Mouse (Mus musculus) embryonic fibroblast, embryonic 13.5 days (primary cell): ENCODE measurements around the gene Psmd8. TPM values are rescaled to one million over a fixed set of nuclear protein-coding genes. Genes with fewer than 3 reads are reported as not detected.
"Not testable (repeated sequence)": the region's sequence is repeated elsewhere in the genome, so short reads cannot be mapped to it uniquely, and the experiment has no call there.

Experiments
- H3K27ac ChIP-seq: 2 replicates; pipeline ENCODE4 v1.5.1; 2012; ENCODE audit warnings: low read length, control low read depth, inconsistent platforms; ENCODE audit not compliant: insufficient read depth
- H3K4me1 ChIP-seq: 2 replicates; pipeline ENCODE4 v1.6.1; 2011; ENCODE audit warnings: low read length; ENCODE audit not compliant: control insufficient read depth, insufficient read depth
- H3K4me3 ChIP-seq: 2 replicates; pipeline ENCODE4 v1.5.1; 2011; ENCODE audit warnings: mild to moderate bottlenecking, control low read depth, low read length; ENCODE audit not compliant: insufficient read depth
- CTCF ChIP-seq: IDR thresholded peaks from 2 replicates; pipeline ENCODE4 v1.5.1; 2011; ENCODE audit warnings: mild to moderate bottlenecking, control low read depth, low read length, moderate library complexity, borderline replicate concordance; ENCODE audit not compliant: insufficient read depth
- POLR2A ChIP-seq: IDR thresholded peaks from 2 replicates; pipeline ENCODE4 v1.6.1; 2011; ENCODE audit warnings: low read depth, mild to moderate bottlenecking, control low read depth, low read length, moderate library complexity
- polyA plus RNA-seq: library from polyadenylated mRNA; stranded (reverse); fragments of >200 nt; gene quantifications from 2 replicates; pipeline ENCODE4 v1.2.4, GENCODE M21; 2011; ENCODE audit warnings: low read depth; ENCODE audit not compliant: missing spikeins, insufficient read length

Psmd8 gene
- polyA plus RNA-seq, 1 experiment = 374 TPM

- Histone ChIP-seq H3K4me1 (no peaks in the 10 kb centered on the region), H3K27ac (peak overlapping the region; percentile 3), H3K4me3 (peak overlapping the region; percentile 3)
- peak; percentile 68 for TF ChIP-seq POLR2A
- TF ChIP-seq CTCF = no peak
Measured at GRCm38 (mm10) chr7:29211415-29212198, 31.1 kb upstream of the Psmd8 start.

- peak overlapping the region; percentile 3 for H3K27ac ChIP-seq
- not testable (repeated sequence) for H3K4me3 ChIP-seq, H3K4me1 ChIP-seq
Measured at GRCm38 (mm10) chr7:29211013-29211412, 30.5 kb upstream of the Psmd8 start.

GRCm38 (mm10) chr7:29202577-29202976 is 22.1 kb upstream of the Psmd8 start:
- Histone ChIP-seq H3K4me1 (no peaks in the 10 kb centered on the region), H3K27ac (no peak overlapping the region), H3K4me3 (no peak overlapping the region)
- no peak for TF ChIP-seq POLR2A
- TF ChIP-seq CTCF = no peak

GRCm38 (mm10) chr7:29194230-29194629 is 13.7 kb upstream of the Psmd8 start:
- H3K4me1 ChIP-seq, H3K4me3 ChIP-seq, H3K27ac ChIP-seq: not testable (repeated sequence)

- H3K4me1 ChIP-seq, H3K27ac ChIP-seq, H3K4me3 ChIP-seq: not testable (repeated sequence)
Measured at GRCm38 (mm10) chr7:29181323-29181722, 822 bp upstream of the Psmd8 start.

- H3K4me3 ChIP-seq = no peak overlapping the region
- H3K4me1 ChIP-seq = peaks cover 8% of the 10 kb centered on the region; the same call in 1 of the 2 replicates
- no peak overlapping the region for H3K27ac ChIP-seq
- TF ChIP-seq POLR2A (no peak), CTCF (no peak)
Measured at GRCm38 (mm10) chr7:29180854-29181236, 344 bp upstream of the Psmd8 start.

- Histone ChIP-seq H3K4me1 (peaks cover 8% of the 10 kb centered on the region; the same call in 1 of the 2 replicates), H3K4me3 (peak overlapping the region; percentile 99), H3K27ac (peak overlapping the region; percentile 87)
- TF ChIP-seq CTCF (no peak), POLR2A (peak; percentile 58; the same call in 1 of the 2 replicates)
Measured at GRCm38 (mm10) chr7:29179323-29179722, 1.2 kb downstream of the Psmd8 start.

- no peak for TF ChIP-seq POLR2A
- no peak for TF ChIP-seq CTCF
- H3K4me3 ChIP-seq = peak overlapping the region; percentile 99
Measured at GRCm38 (mm10) chr7:29178106-29178505, 2.4 kb downstream of the Psmd8 start.

GRCm38 (mm10) chr7:29172390-29173016 is 8.0 kb downstream of the Psmd8 start:
- H3K4me1 ChIP-seq = peaks cover 3% of the 10 kb centered on the region
- no peak overlapping the region for H3K27ac ChIP-seq
- no peak overlapping the region for H3K4me3 ChIP-seq
- no peak for TF ChIP-seq CTCF
- TF ChIP-seq POLR2A = no peak

More at GRCm38 (mm10) chr7:29178106-29178505, 2.4 kb downstream of the Psmd8 start:
- Histone ChIP-seq H3K27ac (no peak overlapping the region), H3K4me1 (peaks cover 8% of the 10 kb centered on the region; the same call in 1 of the 2 replicates)

GRCm38 (mm10) chr7:29171562-29172097 is 8.9 kb downstream of the Psmd8 start:
- TF ChIP-seq CTCF (no peak), POLR2A (no peak)
- H3K4me1 ChIP-seq = peaks cover 9% of the 10 kb centered on the region
- peak overlapping the region; percentile 48; the same call in 1 of the 2 replicates for H3K27ac ChIP-seq
- 0 out of 2 replicates have a peak overlapping the region, but pooled peaks have one; percentile 53 for H3K4me3 ChIP-seq
